Mouse (Mus musculus) frontal cortex, postnatal 25 days (tissue): ENCODE measurements around the gene Bcl3.

Experiments
- DNase-seq, 2 experiments: peaks; one replicate each; pipeline ENCODE4 v3.0.0; 2022; ENCODE audit warnings: low spot score in 2 of 2

Gene Bcl3

DNA sequence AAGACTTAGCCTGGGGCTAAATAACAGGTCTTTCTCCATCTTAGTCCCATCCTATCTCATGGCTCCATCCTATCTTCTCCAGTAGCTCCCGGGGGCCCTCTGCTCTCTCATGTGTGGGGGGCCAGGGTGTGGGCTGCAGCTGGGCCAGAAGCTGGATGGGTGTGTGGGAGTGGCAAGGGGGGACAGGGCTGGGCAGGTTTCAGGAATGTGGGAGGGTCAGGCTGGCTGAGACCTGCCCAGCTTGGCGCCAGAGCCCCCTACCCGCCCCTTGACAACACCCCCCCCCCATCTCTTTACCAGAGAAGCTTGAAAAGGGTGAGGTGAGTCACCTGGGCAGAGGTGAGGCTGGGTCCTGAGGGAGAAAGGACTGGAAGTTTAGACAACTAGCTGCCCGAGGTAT lies 53.6 kb downstream of the Bcl3 start:
- DNase-seq = no peak

DNA sequence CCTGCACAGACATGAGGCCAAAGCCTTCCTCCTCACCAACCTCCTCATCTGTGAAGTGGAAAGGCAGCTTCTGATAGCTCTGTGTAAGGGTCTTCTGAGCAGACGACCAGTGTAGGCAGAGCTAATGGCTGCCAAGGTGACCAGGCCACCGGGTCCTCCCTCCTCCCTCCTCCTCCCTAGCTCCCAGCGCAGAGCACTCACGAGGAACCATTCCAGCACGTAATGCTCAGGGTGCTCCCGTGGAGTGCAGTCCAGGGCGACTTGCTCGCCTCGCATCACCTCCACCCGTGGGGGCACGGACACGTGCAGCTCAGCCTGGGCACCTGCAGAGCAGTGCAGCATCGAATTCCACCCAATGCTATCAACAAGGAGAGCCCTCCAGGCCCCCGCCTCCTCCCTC lies 54.3 kb downstream of the Bcl3 start:
- no peak for DNase-seq

DNA sequence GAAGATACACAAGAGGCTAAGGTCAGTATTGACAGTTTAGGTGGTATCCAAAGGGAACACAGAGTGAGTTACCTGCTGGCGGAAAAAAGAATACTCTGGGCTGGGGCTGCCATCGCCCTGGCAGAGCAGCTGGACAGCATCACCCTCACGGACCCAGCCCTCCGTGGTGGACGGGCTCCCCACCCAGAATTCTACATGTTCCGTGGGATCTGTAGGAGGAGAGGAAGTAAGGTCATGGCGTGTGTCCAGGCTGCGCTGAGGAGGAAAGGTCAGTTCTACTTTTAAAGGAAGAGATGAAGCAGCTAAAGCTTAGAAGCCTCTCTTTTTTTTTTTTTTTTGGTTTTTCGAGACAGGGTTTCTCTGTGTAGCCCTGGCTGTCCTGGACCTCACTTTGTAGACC lies 58.0 kb downstream of the Bcl3 start:
- DNase-seq = no peak

DNA sequence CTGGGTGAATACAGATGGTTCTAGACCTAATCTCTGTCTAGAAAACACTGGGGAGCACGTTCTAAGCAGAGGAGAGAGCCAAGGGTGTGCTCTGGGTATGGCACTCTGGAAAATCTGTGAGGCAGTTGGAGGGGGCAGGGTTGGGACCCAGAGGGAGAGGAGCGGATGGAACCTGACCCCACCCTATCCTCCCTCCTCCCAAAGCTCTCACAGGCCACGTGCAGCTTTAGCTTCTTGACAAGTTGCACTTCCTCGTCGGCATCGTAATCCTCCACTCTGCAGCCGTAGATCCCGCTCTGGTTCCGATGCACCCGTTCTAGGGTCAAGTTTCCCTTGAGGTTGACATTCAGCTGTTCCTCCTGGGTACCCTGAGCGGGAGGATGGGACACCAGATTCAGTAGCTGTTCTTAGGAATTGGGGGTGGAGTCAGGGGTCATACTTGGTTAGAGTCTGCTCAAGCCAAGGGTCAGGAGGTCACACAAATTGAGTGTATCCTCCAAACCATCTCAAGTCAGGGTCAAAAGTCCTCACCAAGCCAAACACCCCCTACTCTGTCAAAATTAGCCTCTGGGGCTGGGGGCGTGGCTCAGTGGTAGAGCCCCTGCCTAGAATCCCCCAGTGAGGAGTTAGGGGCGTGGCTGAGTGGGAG lies 58.6 kb downstream of the Bcl3 start:
- no peak for DNase-seq

DNA sequence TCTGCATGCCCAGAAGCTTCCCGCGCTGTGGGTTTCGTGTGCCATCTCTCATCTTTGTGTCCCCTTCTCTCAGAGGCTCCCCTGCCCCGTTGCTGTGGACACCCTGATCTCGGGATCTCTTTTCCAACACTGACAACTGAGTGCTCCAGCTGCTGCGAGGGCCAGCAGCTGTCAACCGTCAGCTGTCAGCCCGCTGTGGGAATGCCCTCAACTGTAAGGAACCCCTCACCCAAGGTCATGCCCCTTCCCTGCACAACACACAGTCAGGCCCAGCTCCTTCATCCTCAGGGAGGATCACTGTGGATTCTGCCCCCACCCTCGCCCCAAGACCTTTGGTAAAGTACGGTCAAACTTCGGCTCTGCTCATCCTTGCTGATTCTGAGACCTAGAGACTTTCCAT lies 60.3 kb downstream of the Bcl3 start:
- no peak for DNase-seq

DNA sequence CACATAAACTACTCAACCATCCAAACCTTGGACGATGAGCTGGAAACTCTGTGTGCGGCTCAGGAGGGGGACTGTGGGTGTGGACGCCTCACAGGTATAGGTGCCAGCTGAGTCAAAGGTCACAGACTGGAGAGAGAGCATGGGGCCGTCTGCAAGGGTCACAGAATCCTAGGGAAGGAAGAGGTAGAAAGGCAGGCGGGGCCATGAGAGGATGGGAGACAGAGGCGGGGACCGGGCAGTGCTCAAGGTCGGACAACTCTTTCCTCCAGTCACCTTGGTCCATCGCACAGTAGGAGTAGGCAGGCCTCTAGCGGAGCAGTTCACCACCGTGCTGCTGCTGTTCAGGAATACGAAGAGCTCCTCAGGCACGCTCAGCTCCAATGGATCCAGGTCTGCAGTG lies 62.5 kb downstream of the Bcl3 start:
- no peak for DNase-seq

DNA sequence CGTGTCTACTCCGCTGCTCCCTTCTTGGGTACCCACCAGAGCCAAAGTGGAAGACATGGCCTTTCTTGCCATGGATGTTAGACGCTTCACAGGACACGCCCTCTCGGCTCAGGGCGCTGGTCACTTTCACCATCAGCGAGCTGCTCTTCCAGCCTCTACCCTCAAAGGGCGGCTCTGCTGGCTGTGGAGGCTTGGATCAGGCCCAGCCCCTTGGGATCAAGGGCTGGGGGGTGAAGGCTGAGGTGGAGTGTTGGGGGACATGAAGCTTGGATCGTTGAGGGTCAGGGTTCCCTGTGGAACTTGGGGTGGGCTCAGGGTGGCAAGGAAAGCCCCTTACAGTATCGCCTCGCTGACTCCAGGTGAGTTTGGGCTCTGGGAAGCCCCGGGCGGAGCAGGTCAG lies 63.9 kb downstream of the Bcl3 start:
- DNase-seq = no peak
